Mouse (Mus musculus) hindbrain, embryonic 11.5 days (tissue): ENCODE measurements around the gene 4921507P07Rik. TPM values are rescaled to one million over a fixed set of nuclear protein-coding genes. Genes with fewer than 3 reads are reported as not detected.
"Not testable (repeated sequence)": the region's sequence is repeated elsewhere in the genome, so short reads cannot be mapped to it uniquely, and the experiment has no call there.

Experiments used
- ATAC-seq: fragments of 200-750 bp; cut with Nextera tagmentation; 2 replicates; pipeline ENCODE4 v1.8.0; 2017; ENCODE audit warnings: mild to moderate bottlenecking, moderate TSS enrichment, moderate library complexity; ENCODE audit not compliant: low FRiP score
- DNase-seq: peaks from one replicate; pipeline ENCODE4 v3.0.0-alpha.2; 2015; ENCODE audit warnings: low spot score
- H3K27ac ChIP-seq: fragments of 300-500 bp; sonication (generic); 2 replicates; pipeline ENCODE4 v1.5.1; 2014; ENCODE audit warnings: mild to moderate bottlenecking, low read depth, low read length
- H3K27me3 ChIP-seq: fragments of 300-500 bp; sonication (generic); 2 replicates; pipeline ENCODE4 v1.6.1; 2014; ENCODE audit warnings: mild to moderate bottlenecking, low read length, moderate library complexity, mixed read lengths; ENCODE audit not compliant: control insufficient read depth, insufficient read depth
- H3K36me3 ChIP-seq: fragments of 300-500 bp; sonication (generic); 2 replicates; pipeline ENCODE4 v1.6.1; 2014; ENCODE audit warnings: mild to moderate bottlenecking, low read length, moderate library complexity, mixed read lengths; ENCODE audit not compliant: control insufficient read depth, insufficient read depth
- H3K4me1 ChIP-seq: fragments of 300-500 bp; sonication (generic); replicated peaks from 2 replicates; pipeline ENCODE4 v1.6.1; 2014; ENCODE audit warnings: low read length, mixed read lengths; ENCODE audit not compliant: control insufficient read depth, insufficient read depth
- H3K4me2 ChIP-seq: fragments of 300-500 bp; sonication (generic); replicated peaks from 2 replicates; pipeline ENCODE4 v1.6.1; 2014; ENCODE audit warnings: mild to moderate bottlenecking, low read depth, low read length
- H3K4me3 ChIP-seq: fragments of 300-500 bp; sonication (generic); 2 replicates; pipeline ENCODE4 v1.5.1; 2014; ENCODE audit warnings: low read depth, low read length
- H3K9ac ChIP-seq: fragments of 300-500 bp; sonication (generic); 2 replicates; pipeline ENCODE4 v1.6.1; 2014; ENCODE audit warnings: low read depth, low read length
- H3K9me3 ChIP-seq: fragments of 300-500 bp; sonication (generic); 2 replicates; pipeline ENCODE4 v1.6.1; 2016; ENCODE audit warnings: low read length; ENCODE audit not compliant: control insufficient read depth
- WGBS: fragments of 180-500 bp; shearing (Covaris S2); extraction: QIAGEN DNeasy Blood & Tissue Kit; methylation state at CpG from one replicate; pipeline ENCODE4 v1.1.7; 2014; 5-methylcytosine and 5-hydroxymethylcytosine counted together
- polyA plus RNA-seq: library from polyadenylated mRNA; unstranded; fragments of >200 nt; fragmentation: Nextera tagmentation; extraction: Ambion mirVana; gene quantifications from 2 replicates; pipeline ENCODE4 v1.2.1, GENCODE M21; 2014

The 4921507P07Rik gene
- polyA plus RNA-seq, 1 experiment from 2014 or later: 1.1 TPM

DNA sequence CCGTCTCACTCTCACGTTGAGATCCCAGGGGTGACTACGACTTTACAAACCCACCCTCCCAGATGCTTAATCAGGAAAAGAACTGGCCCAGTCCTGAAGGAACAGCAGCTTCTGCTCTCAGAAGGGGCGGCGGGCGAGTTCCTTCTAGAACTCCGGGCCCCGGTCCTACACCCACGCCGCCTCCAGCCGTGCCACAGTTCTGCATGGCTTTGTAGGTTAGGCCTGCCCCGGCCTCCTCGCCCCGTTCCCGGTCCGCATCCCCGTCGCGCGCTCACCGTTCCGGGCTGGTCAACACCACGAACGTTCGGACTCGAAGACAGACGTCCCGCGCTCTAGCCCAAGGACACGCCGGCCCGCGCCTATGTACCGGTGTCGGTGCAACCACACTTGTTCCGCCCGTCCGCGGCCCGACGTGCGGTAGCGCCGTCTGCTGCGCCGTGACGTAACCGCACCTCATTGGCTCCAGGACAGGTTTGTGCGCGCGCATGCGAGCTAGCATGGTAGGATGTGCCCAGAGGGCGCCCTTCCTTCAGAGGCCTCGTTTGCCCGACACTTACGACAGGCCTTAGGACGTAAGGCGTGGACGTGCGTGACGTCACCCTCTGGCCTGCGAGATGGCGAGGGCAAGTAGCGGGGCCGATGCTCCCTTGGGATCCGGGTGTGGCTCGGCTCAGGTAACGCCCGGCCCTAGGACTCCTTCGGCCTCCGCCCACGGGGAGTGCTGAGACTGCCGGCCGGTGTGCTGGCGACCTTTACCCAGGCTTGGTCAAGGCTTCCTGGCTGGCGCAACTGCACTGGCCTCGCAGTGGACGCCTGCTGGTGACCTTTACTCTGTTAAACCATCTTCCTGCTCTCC lies 30.1 kb downstream of the 4921507P07Rik start, which contains the start of gene Cycs:
Cycs (minus strand) TSS at position 398 of the 856 bp plus-strand sequence.
- no peaks in the 10 kb centered on the region for H3K4me1 ChIP-seq
- H3K4me2 ChIP-seq: peak within 1 kb of the TSS; percentile 80
- WGBS: under 1% methylated on average over 78 of the region's 78 CpGs
- H3K9me3 ChIP-seq: no peaks in the 10 kb centered on the region
- H3K36me3 ChIP-seq: no peaks in the 10 kb centered on the region
- H3K4me3 ChIP-seq: peak within 1 kb of the TSS; percentile 66
- H3K27ac ChIP-seq: peak within 1 kb of the TSS; percentile 79
- H3K27me3 ChIP-seq: no peaks in the 10 kb centered on the region
- DNase-seq (peak; percentile 100), ATAC-seq (peak; percentile 99)
- H3K9ac ChIP-seq: peak within 1 kb of the TSS; percentile 91

DNA sequence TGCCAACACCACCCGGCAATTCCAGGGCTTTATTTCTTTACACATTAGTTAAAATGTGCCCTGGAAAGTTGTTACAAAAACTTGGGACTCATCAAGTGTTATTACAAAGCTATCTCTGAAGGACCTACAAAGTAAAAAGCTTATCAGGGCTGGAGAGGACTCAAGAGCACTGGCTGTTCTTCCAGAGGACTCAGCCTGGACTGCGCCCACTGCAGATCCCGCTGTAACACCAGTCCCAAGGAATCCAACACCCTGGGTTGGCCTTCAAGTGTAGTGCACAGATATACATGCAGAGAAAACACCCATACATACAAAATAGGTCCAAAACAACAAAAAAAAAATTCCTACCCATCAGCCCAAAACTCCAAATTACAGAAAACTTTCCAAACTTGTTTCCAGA lies 32.8 kb downstream of the 4921507P07Rik start:
- Histone ChIP-seq H3K4me2 (no peak overlapping the region), H3K36me3 (no peaks in the 10 kb centered on the region), H3K9ac (no peak overlapping the region), H3K4me3 (no peak overlapping the region), H3K4me1 (no peaks in the 10 kb centered on the region), H3K27me3 (no peaks in the 10 kb centered on the region), H3K27ac (no peak overlapping the region), H3K9me3 (no peaks in the 10 kb centered on the region)
- WGBS: 94% methylated on average over 3 of the region's 3 CpGs
- ATAC-seq (no peak), DNase-seq (no peak)

DNA sequence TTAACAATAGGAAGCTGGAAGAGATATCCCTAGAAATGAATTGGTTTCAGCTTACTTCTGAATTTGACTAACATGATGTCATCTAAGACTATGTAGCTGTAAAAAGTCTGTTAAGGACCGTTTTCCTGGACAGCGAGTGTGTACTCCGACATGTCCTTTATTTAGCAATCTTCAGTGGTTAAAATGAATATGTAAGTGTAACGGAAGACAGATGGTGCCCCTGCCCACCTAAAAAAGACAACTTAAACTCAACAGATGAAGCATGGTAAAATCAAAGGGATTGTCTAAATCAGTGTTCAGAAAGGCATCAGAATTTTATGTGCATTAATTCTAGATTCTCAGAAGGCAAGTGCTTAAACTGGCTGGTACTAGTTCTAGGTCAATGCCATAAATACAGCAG lies 34.0 kb downstream of the 4921507P07Rik start:
- DNase-seq (no peak), ATAC-seq (no peak)
- Histone ChIP-seq H3K4me1 (no peaks in the 10 kb centered on the region), H3K27ac (no peak overlapping the region), H3K27me3 (no peaks in the 10 kb centered on the region), H3K4me3 (no peak overlapping the region), H3K36me3 (no peaks in the 10 kb centered on the region), H3K9ac (no peak overlapping the region), H3K9me3 (no peaks in the 10 kb centered on the region), H3K4me2 (no peak overlapping the region)
- WGBS: 93% methylated on average over 4 of the region's 4 CpGs

DNA sequence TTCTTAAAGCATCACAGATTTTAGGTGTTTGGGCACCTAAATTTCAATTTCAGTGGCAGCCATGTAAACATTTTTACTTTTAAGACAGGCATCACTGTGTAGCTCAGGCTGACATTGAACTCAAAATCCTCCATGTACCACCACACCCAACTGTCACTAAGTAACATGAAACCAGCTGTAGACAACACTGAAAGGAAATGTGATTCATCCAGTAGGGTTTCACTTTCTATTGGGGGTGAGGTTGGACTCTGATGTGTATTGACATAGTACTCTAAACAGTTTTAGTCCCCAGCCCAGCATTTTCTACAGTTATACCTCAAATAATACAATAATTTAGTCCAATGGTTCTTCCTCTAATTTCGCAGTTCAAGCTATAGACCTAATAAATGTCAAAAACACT lies 35.7 kb downstream of the 4921507P07Rik start:
- 95% methylated on average over 1 of the region's 1 CpGs for WGBS
- Histone ChIP-seq H3K9ac (no peak overlapping the region), H3K36me3 (no peaks in the 10 kb centered on the region), H3K4me1 (no peaks in the 10 kb centered on the region), H3K27ac (no peak overlapping the region), H3K4me3 (no peak overlapping the region), H3K4me2 (no peak overlapping the region), H3K9me3 (no peaks in the 10 kb centered on the region), H3K27me3 (no peaks in the 10 kb centered on the region)
- no peak for DNase-seq
- ATAC-seq: no peak

DNA sequence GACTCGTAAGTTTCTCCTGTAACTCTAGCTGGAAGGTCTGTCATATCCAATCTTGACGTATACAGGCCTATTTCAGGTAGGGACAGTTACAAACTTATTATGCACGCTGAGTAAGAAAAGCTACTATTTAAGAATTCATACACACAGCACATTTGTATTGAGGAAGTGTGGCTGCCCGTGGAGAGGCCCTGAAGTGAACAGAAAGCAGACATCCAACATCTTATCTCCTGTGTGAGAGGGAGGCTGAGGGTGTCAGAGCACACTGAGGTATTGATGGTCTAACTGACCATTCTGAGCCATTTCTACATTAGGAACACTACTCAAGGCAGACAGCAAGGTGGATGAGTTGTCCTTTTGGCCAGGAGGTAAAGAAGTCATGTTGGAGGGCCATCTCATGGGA lies 37.6 kb downstream of the 4921507P07Rik start:
- H3K4me3 ChIP-seq: no peak overlapping the region
- H3K4me1 ChIP-seq: no peaks in the 10 kb centered on the region
- H3K36me3 ChIP-seq: no peaks in the 10 kb centered on the region
- no peaks in the 10 kb centered on the region for H3K27me3 ChIP-seq
- no peak overlapping the region for H3K4me2 ChIP-seq
- no peak for ATAC-seq
- H3K9ac ChIP-seq: no peak overlapping the region
- WGBS: 90% methylated on average over 4 of the region's 4 CpGs
- DNase-seq: no peak
- H3K9me3 ChIP-seq: no peaks in the 10 kb centered on the region
- no peak overlapping the region for H3K27ac ChIP-seq

DNA sequence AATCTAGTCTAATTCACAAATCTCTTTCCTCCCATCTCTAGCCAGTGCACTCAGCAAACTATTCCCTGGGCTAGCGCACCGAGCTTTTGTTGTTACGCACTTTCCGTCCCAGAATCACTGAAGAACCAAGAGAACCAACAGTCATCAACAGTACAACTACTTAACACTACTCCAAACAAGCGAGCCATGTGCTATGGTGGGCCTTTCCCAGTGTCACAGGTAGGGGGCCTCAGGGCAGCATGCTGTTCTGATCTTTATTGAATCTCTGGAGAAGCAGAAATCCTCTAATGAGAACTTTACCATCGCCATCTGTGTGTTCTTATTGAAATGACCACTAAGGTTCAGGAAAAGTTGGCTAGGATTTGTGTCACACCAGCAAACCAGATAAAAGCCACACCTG lies 38.9 kb downstream of the 4921507P07Rik start:
- no peak for DNase-seq
- H3K9ac ChIP-seq: no peak overlapping the region
- ATAC-seq: no peak
- no peaks in the 10 kb centered on the region for H3K4me1 ChIP-seq
- no peak overlapping the region for H3K4me3 ChIP-seq
- H3K9me3 ChIP-seq: no peaks in the 10 kb centered on the region
- H3K36me3 ChIP-seq: no peaks in the 10 kb centered on the region
- no peaks in the 10 kb centered on the region for H3K27me3 ChIP-seq
- H3K4me2 ChIP-seq: no peak overlapping the region
- H3K27ac ChIP-seq: no peak overlapping the region
- 89% methylated on average over 6 of the region's 6 CpGs for WGBS

DNA sequence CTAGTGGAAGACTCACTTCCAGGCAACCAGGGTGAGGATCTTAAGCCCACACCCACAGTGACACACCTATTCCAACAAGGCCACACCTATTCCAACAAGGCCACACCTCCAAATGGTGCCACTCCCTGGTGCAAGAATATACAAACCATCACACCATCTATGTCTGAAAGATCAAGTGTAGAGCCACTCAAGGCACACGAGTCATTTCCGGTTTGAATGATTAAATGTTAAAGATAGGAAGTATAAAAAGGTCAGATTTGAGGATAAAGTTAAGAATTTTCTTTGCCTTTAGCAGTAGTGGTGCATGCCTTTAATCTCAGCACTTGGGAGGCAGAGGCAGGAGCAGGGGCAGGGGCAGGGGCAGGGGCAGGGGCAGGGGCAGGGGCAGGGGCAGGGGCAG lies 42.2 kb downstream of the 4921507P07Rik start:
- H3K4me3 ChIP-seq, H3K9me3 ChIP-seq, H3K36me3 ChIP-seq, H3K4me2 ChIP-seq, H3K27me3 ChIP-seq, ATAC-seq, H3K27ac ChIP-seq, H3K9ac ChIP-seq, H3K4me1 ChIP-seq, DNase-seq: not testable (repeated sequence)
- 84% methylated on average over 2 of the region's 2 CpGs for WGBS

DNA sequence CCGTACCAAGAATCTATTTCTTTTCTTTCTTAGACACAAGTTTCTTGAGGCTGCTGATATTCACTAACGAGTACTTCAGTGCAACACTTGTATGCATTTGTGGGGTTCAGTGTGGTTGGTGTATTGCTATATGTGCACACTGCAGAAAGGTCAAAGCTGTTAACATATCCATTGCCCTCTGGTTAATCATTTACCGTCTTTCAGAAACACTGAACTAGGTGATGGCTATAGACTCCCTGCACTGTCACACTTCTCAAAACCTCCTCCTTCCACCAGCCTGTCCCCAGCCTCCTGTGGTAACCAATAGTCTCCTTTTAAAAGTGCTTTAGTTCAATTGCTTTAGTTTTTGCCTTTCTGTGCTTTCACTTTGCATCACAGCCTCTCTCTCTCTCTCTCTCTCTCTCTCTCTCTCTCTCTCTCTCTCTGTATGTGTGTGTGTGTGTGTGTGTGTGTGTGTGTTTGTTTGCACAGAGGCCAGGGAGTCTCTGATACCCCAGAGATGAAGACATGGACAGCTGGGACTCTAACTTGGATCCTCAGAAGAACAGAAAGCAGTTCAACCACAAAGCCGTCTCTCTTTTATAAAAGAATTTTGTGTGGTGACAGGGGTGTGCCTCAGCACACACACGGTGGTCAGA lies 43.4 kb downstream of the 4921507P07Rik start:
- 87% methylated on average over 5 of the region's 5 CpGs for WGBS
- no peak overlapping the region for H3K9ac ChIP-seq
- H3K27me3 ChIP-seq: no peaks in the 10 kb centered on the region
- no peak overlapping the region for H3K4me2 ChIP-seq
- H3K4me1 ChIP-seq: no peaks in the 10 kb centered on the region
- DNase-seq: no peak
- ATAC-seq: no peak
- H3K9me3 ChIP-seq: no peaks in the 10 kb centered on the region
- H3K27ac ChIP-seq: no peak overlapping the region
- no peaks in the 10 kb centered on the region for H3K36me3 ChIP-seq
- H3K4me3 ChIP-seq: no peak overlapping the region

DNA sequence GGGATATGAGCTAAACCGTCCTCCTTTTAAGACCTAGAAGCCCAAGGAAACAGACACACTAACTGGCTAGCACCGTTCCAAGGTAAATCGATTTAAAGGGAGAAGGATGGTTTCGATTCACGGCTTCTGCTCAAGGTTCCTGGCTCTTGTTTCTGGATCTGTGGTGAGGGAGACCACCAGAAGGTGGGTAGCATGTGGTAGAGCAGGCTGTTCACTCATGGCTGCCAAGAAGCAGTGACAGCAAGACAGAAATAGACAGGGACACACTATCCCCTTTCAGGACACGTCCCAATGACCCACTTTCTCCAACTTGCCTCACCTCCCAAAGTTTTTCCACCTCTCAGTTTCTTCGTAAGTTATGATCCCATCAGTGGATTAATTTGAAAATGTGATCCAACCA lies 46.6 kb downstream of the 4921507P07Rik start:
- H3K4me1 ChIP-seq: no peaks in the 10 kb centered on the region
- no peak overlapping the region for H3K4me3 ChIP-seq
- H3K36me3 ChIP-seq: no peaks in the 10 kb centered on the region
- H3K27me3 ChIP-seq: no peaks in the 10 kb centered on the region
- DNase-seq: no peak
- no peak overlapping the region for H3K9ac ChIP-seq
- H3K27ac ChIP-seq: no peak overlapping the region
- 91% methylated on average over 7 of the region's 7 CpGs for WGBS
- no peak for ATAC-seq
- H3K4me2 ChIP-seq: no peak overlapping the region
- H3K9me3 ChIP-seq: no peaks in the 10 kb centered on the region
